Mouse (Mus musculus): ENCODE results near the gene Cyp2d9.
"Not testable (repeated sequence)": the region's sequence is repeated elsewhere in the genome, so short reads cannot be mapped to it uniquely, and the experiment has no call there.

The Cyp2d9 gene

GRCm38 (mm10) chr15:82450045-82450444, 16.8 kb downstream of the Cyp2d9 start:
- DNase-seq (ENCODE audit: low read depth, low spot score): not testable (repeated sequence)

GRCm38 (mm10) chr15:82452133-82452532, 18.9 kb downstream of the Cyp2d9 start:
- DNase-seq (ENCODE audit: low read depth, low spot score): not testable (repeated sequence)

GRCm38 (mm10) chr15:82453501-82453900, 20.3 kb downstream of the Cyp2d9 start:
- not testable (repeated sequence) for DNase-seq (ENCODE audit: low read depth, low spot score)

- DNase-seq (ENCODE audit: low read depth, low spot score): not testable (repeated sequence)
Observed at GRCm38 (mm10) chr15:82456086-82456790, 23.0 kb downstream of the Cyp2d9 start.

GRCm38 (mm10) chr15:82457064-82458021, 24.1 kb downstream of the Cyp2d9 start:
- DNase-seq (ENCODE audit: low read depth, low spot score): no peak

- DNase-seq (ENCODE audit: low read depth, low spot score): not testable (repeated sequence)
Observed at GRCm38 (mm10) chr15:82459266-82459665, 26.0 kb downstream of the Cyp2d9 start.

GRCm38 (mm10) chr15:82464701-82465100, 31.5 kb downstream of the Cyp2d9 start:
- no peak for DNase-seq (ENCODE audit: low read depth, low spot score)

- DNase-seq (ENCODE audit: low read depth, low spot score): not testable (repeated sequence)
Observed at GRCm38 (mm10) chr15:82494273-82494672, 61.0 kb downstream of the Cyp2d9 start.

Data from 3T3-L1 (cell line).